Mouse (Mus musculus) T-cell, adult 2 months (primary cell): ENCODE data around the gene Dimt1.
"Not testable (repeated sequence)": the region's sequence is repeated elsewhere in the genome, so short reads cannot be mapped to it uniquely, and the experiment has no call there.

Source experiments
- DNase-seq: peaks from one replicate; pipeline ENCODE4 v3.0.0; 2022; ENCODE audit warnings: low spot score

Dimt1 gene

DNA sequence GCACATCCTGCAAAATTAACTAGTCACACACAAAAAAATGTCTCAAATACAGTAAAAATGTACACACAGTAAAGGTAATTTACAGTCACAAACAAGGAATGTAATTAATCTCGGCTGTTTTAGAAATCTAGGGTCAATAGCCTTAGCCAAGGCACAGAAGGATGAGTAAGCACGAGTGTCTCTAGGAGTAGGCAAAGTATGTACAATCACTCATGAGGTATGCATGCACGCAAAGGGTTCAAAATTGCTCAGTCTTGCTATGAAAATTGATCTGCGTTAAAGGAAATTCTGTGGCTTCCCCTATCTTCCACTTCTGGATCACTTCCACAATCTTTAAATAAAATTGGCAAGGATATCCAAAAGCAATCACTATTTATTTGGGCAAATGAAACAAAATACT is 14.6 kb downstream of the Dimt1 start:
- DNase-seq = no peak

DNA sequence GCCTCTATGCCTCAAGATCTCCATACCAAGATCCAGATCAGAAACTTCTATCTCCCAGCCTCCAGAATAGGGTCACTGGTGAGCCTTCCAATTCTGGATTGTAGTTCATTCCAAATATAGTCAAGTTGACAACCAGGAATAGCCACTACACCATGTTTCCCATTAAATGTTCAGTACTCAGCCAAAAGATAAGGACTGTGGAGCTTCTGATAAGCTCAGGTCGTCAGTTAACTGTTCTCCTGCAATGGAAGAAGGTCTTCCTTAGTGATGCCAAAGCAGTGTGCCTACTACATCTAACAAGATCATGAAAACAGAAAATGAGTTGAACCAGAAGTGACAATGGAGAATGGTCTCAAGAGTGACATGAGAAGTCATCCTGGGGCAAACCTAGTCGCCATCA is 50.0 kb downstream of the Dimt1 start:
- no peak for DNase-seq

DNA sequence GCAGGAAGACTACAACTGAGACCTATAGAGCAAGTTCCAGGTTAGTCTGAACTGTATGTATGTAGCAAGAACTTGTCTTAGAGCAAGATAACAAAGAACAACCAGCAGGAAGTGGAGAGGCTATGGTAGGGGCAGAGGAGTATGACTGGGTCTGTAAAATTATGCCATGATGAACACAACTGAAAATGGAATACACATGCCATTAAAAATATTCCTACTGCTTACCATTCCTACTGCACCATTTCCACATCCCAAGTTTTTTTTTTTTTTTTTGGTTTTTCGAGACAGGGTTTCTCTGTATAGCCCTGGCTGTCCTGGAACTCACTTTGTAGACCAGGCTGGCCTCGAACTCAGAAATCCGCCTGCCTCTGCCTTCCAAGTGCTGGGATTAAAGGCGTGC is 50.6 kb downstream of the Dimt1 start:
- not testable (repeated sequence) for DNase-seq

DNA sequence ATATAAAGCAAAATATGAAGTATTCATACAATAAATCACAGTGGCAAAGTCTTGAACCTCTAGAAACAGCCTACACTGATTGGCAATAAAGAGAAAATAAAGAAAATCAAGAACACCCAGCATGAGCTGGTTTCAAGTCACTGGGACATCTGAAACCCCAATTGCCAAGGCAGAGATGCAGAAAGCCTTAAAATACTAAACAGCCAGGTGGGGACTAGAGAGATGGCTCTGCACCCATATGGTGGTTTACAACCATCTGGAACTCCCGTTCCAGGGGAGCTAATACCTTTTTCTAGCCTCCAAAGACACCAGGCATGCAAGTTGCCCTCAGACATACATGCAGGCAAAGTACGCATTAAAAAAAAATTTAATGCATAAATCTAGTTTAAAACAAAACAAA is 51.1 kb downstream of the Dimt1 start:
- no peak for DNase-seq

DNA sequence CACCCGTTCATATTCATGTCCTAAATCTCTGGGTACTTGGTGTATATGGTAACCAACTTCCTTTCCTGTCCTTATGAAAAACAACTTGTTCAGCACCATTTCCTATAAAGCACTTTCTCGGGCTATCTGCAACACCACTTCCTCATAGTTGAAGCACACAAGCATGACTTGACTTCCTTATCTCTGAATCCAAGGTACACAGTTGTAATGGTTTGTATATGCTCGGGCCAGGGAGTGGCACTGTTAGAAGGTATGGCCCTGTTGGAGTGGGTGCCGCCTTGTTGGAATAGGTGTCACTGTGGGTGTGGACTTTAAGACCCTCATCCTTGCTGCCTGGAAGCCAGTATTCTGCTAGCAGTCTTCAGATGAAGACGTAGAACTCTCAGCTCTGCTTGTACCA is 51.7 kb downstream of the Dimt1 start:
- DNase-seq = peak; percentile 59

DNA sequence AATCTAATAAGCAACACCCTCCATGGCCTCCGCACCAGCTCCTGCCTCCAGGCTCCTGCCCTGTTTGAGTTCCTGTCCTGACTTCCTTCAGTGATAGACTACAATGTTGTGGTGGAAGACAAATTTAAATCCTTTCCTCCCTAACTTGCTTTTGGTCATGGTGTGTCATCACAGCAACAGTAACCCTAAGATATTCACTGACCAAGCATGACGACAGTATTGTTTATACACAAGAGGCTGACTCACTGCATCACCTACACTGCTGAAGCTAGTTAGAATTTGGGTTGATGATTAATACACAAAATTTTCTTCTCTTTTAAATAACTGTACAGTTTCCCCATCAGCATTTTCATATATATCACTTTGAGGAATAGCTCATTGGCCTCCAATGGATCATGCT is 56.3 kb downstream of the Dimt1 start:
- DNase-seq = no peak

DNA sequence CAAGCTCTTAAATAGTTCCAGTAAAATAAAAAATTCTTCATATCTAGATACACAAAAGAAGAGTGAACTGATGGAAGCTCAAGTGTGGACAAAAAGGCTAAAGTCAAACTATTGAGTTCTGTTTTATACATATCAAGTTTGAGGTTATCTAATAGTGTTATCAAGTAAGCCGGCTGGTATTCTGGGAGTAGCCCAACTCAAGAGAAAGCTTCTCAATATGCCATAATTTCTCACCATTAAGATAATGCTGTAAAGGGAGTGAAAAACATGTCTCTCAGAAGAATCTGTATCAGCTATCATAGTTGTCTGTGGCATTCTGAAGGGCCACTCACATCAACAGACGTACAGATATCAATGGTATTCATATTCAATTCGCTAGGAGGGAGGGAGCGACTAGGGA is 61.2 kb downstream of the Dimt1 start:
- DNase-seq = no peak
